Mouse (Mus musculus) liver, adult 2 months (tissue): ENCODE measurements around the gene Phkb.

Experiments used
- CTCF ChIP-seq: fragments of 200-500 bp; IDR thresholded peaks from 2 replicates; pipeline ENCODE4 v1.5.1; 2011; ENCODE audit warnings: low read depth, low read length, control low read depth
- POLR2A ChIP-seq: fragments of 200-500 bp; IDR thresholded peaks from 2 replicates; pipeline ENCODE4 v1.6.1; 2011; ENCODE audit warnings: low read length, control low read depth; ENCODE audit not compliant: insufficient read depth; ENCODE audit errors: extremely low read depth

GRCm38 (mm10) chr8:85884811-85885210 lies 44.1 kb downstream of the Phkb start:
- no peak for TF ChIP-seq CTCF
- no peak for TF ChIP-seq POLR2A
